Mouse (Mus musculus) MEL (cell line): Measurements from ENCODE around the gene Nfx1. TPM values are rescaled to one million over a fixed set of nuclear protein-coding genes. Genes with fewer than 3 reads are reported as not detected.

ENCODE experiments used
- DNase-seq: peaks from one replicate; pipeline ENCODE4 v3.0.0; 2011; ENCODE audit warnings: low read depth, low spot score
- H3K27ac ChIP-seq: 2 replicates; pipeline ENCODE4 v1.5.1; 2012; ENCODE audit warnings: low read depth, mild to moderate bottlenecking, control low read depth, low read length, moderate library complexity; ENCODE audit not compliant: control insufficient read depth
- H3K27me3 ChIP-seq, 2 experiments: fragments of 150-350 bp in 1 of 2; sonication (generic) in 1 of 2; 2 replicates each; pipeline ENCODE4 v1.6.1; 2012; ENCODE audit warnings: low read length in 2 of 2, mild to moderate bottlenecking in 2 of 2, improper control_type of control experiment in 1 of 2, moderate library complexity in 1 of 2; ENCODE audit not compliant: insufficient read depth in 2 of 2, control insufficient read depth in 1 of 2
- H3K36me3 ChIP-seq, 2 experiments: 2 replicates each; pipeline ENCODE4 v1.6.1; 2012 to 2014; ENCODE audit warnings: low read length in 2 of 2, improper control_type of control experiment in 1 of 2, inconsistent platforms in 1 of 2, mild to moderate bottlenecking in 1 of 2; ENCODE audit not compliant: insufficient read depth in 2 of 2, control insufficient read depth in 1 of 2
- H3K4me1 ChIP-seq, 2 experiments: fragments of 150-350 bp in 1 of 2; sonication (generic) in 1 of 2; 2 replicates each; pipeline ENCODE4 v1.6.1; 2012; ENCODE audit warnings: low read length in 2 of 2, improper control_type of control experiment in 1 of 2, mild to moderate bottlenecking in 1 of 2; ENCODE audit not compliant: insufficient read depth in 2 of 2, control insufficient read depth in 1 of 2
- H3K4me3 ChIP-seq, 2 experiments: fragments of 150-350 bp in 1 of 2; sonication (generic) in 1 of 2; 2 replicates each; pipeline ENCODE4 v1.5.1; 2012; ENCODE audit warnings: low read depth in 2 of 2, low read length in 2 of 2, mild to moderate bottlenecking in 2 of 2, moderate library complexity in 2 of 2, control low read depth in 1 of 2, improper control_type of control experiment in 1 of 2; ENCODE audit not compliant: control insufficient read depth in 1 of 2, insufficient read depth in 1 of 2
- H3K79me2 ChIP-seq: 2 replicates; pipeline ENCODE4 v1.6.1; 2012; ENCODE audit warnings: mild to moderate bottlenecking, low read length, moderate library complexity; ENCODE audit not compliant: control insufficient read depth, poor library complexity, insufficient read depth
- H3K9ac ChIP-seq: 2 replicates; pipeline ENCODE4 v1.6.1; 2012; ENCODE audit warnings: low read depth, mild to moderate bottlenecking, control low read depth, low read length, moderate library complexity; ENCODE audit not compliant: control insufficient read depth, poor library complexity, severe bottlenecking
- H3K9me3 ChIP-seq: fragments of 150-350 bp; sonication (generic); replicated peaks from 2 replicates; pipeline ENCODE4 v1.6.1; 2012; ENCODE audit warnings: mild to moderate bottlenecking, low read length, improper control_type of control experiment, moderate library complexity; ENCODE audit not compliant: insufficient read depth
- BHLHE40 ChIP-seq: IDR thresholded peaks from 2 replicates; pipeline ENCODE4 v1.6.1; 2012; ENCODE audit warnings: low read depth, mild to moderate bottlenecking, inconsistent platforms, low read length, improper control_type of control experiment, borderline replicate concordance
- CHD2 ChIP-seq: IDR thresholded peaks from 2 replicates; pipeline ENCODE4 v1.6.1; 2011; ENCODE audit warnings: low read length, improper control_type of control experiment
- CTCF ChIP-seq, 3 experiments: IDR thresholded peaks in 2 of 3; conservative IDR thresholded peaks in 1 of 3; 2 replicates each; pipeline ENCODE4 v1.5.1; 2011 to 2012; ENCODE audit warnings: low read length in 3 of 3, low read depth in 2 of 3, mild to moderate bottlenecking in 2 of 3, improper control_type of control experiment in 1 of 3, inconsistent platforms in 1 of 3, mixed read lengths in 1 of 3, moderate library complexity in 1 of 3; ENCODE audit not compliant: control insufficient read depth in 1 of 3, insufficient read depth in 1 of 3, poor library complexity in 1 of 3, severe bottlenecking in 1 of 3
- E2F4 ChIP-seq: IDR thresholded peaks from 2 replicates; pipeline ENCODE4 v1.6.1; 2011; ENCODE audit warnings: low read depth, low read length, improper control_type of control experiment, borderline replicate concordance
- ELF1 ChIP-seq: IDR thresholded peaks from 2 replicates; pipeline ENCODE4 v1.6.1; 2014; ENCODE audit warnings: low read depth, mild to moderate bottlenecking, inconsistent platforms, low read length, improper control_type of control experiment, moderate library complexity
- EP300 ChIP-seq, 2 experiments: IDR thresholded peaks; 2 replicates each; pipeline ENCODE4 v1.6.1; 2011; ENCODE audit warnings: improper control_type of control experiment in 2 of 2, low read length in 2 of 2, low read depth in 1 of 2, mild to moderate bottlenecking in 1 of 2
- GATA1 ChIP-seq: IDR thresholded peaks from 2 replicates; pipeline ENCODE4 v1.6.1; 2011; ENCODE audit warnings: low read depth, low read length, improper control_type of control experiment
- JUND ChIP-seq: IDR thresholded peaks from 2 replicates; pipeline ENCODE4 v1.6.1; 2011; ENCODE audit warnings: low read depth, mild to moderate bottlenecking, improper control_type of control experiment, low read length
- KAT2A ChIP-seq: conservative IDR thresholded peaks from 2 replicates; pipeline ENCODE4 v1.6.1; 2012; ENCODE audit warnings: low read depth, low read length, improper control_type of control experiment, inconsistent platforms
- MAFK ChIP-seq: IDR thresholded peaks from 2 replicates; pipeline ENCODE4 v1.6.1; 2011; ENCODE audit warnings: low read depth, mild to moderate bottlenecking, low read length, improper control_type of control experiment, borderline replicate concordance
- MXI1 ChIP-seq: IDR thresholded peaks from 2 replicates; pipeline ENCODE4 v1.6.1; 2011; ENCODE audit warnings: mild to moderate bottlenecking, low read depth, low read length, improper control_type of control experiment
- MYC ChIP-seq: IDR thresholded peaks from 2 replicates; pipeline ENCODE4 v1.6.1; 2011; ENCODE audit warnings: low read depth, mild to moderate bottlenecking, low read length, improper control_type of control experiment, moderate library complexity
- NELFE ChIP-seq: IDR thresholded peaks from 2 replicates; pipeline ENCODE4 v1.6.1; 2011; ENCODE audit warnings: low read depth, low read length, improper control_type of control experiment
- NRF1 ChIP-seq: IDR thresholded peaks from 2 replicates; pipeline ENCODE4 v1.6.1; 2014; ENCODE audit warnings: low read depth, mild to moderate bottlenecking, inconsistent platforms, low read length, improper control_type of control experiment, moderate library complexity; ENCODE audit not compliant: poor library complexity, insufficient read depth, severe bottlenecking
- POLR2A ChIP-seq, 2 experiments: IDR thresholded peaks; 2 replicates each; pipeline ENCODE4 v1.6.1; 2011 to 2012; ENCODE audit warnings: low read length in 2 of 2, mild to moderate bottlenecking in 2 of 2, control low read depth in 1 of 2, improper control_type of control experiment in 1 of 2, low read depth in 1 of 2, moderate library complexity in 1 of 2; ENCODE audit not compliant: control insufficient read depth in 1 of 2, insufficient read depth in 1 of 2, poor library complexity in 1 of 2
- RCOR1 ChIP-seq: IDR thresholded peaks from 2 replicates; pipeline ENCODE4 v1.6.1; 2012; ENCODE audit warnings: low read depth, mild to moderate bottlenecking, inconsistent platforms, low read length, improper control_type of control experiment
- SIN3A ChIP-seq: IDR thresholded peaks from 2 replicates; pipeline ENCODE4 v1.6.1; 2012; ENCODE audit warnings: low read length, improper control_type of control experiment, inconsistent platforms
- SMC3 ChIP-seq: IDR thresholded peaks from 2 replicates; pipeline ENCODE4 v1.6.1; 2011; ENCODE audit warnings: low read depth, low read length, improper control_type of control experiment
- TAL1 ChIP-seq: IDR thresholded peaks from 2 replicates; pipeline ENCODE4 v1.6.1; 2012; ENCODE audit warnings: mild to moderate bottlenecking, inconsistent platforms, low read length, moderate library complexity, mixed read lengths
- TCF12 ChIP-seq: IDR thresholded peaks from 2 replicates; pipeline ENCODE4 v1.6.1; 2014; ENCODE audit warnings: low read depth, mild to moderate bottlenecking, inconsistent platforms, low read length, improper control_type of control experiment, moderate library complexity
- USF1 ChIP-seq: IDR thresholded peaks from 2 replicates; pipeline ENCODE4 v1.6.1; 2014; ENCODE audit warnings: low read depth, mild to moderate bottlenecking, inconsistent platforms, low read length, improper control_type of control experiment, moderate library complexity
- USF2 ChIP-seq, 2 experiments: IDR thresholded peaks; 2 replicates each; pipeline ENCODE4 v1.6.1; 2011 to 2012; ENCODE audit warnings: improper control_type of control experiment in 2 of 2, low read length in 2 of 2, borderline replicate concordance in 1 of 2, inconsistent platforms in 1 of 2, low read depth in 1 of 2, mild to moderate bottlenecking in 1 of 2; ENCODE audit not compliant: insufficient read depth in 1 of 2
- ZKSCAN1 ChIP-seq: IDR thresholded peaks from 2 replicates; pipeline ENCODE4 v1.6.1; 2012; ENCODE audit warnings: low read depth, mild to moderate bottlenecking, inconsistent platforms, low read length, improper control_type of control experiment, moderate library complexity
- ZNF384 ChIP-seq: IDR thresholded peaks from 2 replicates; pipeline ENCODE4 v1.6.1; 2012; ENCODE audit warnings: low read depth, mild to moderate bottlenecking, inconsistent platforms, low read length, improper control_type of control experiment
- polyA plus RNA-seq, 2 experiments: library from polyadenylated mRNA; stranded (reverse) in 1 of 2; unstranded in 1 of 2; fragments of >175 nt in 1 of 2; fragments of >200 nt in 1 of 2; gene quantifications; 2 replicates each; pipeline versions ENCODE4 v1.2.1 to v1.2.4; 2012; ENCODE audit warnings: low replicate concordance in 2 of 2, low read depth in 1 of 2; ENCODE audit not compliant: insufficient read length in 2 of 2, insufficient read depth in 1 of 2, missing spikeins in 1 of 2
- total RNA-seq: library from RNA; depleted of rRNA; stranded (reverse); fragments of 300-350 nt; gene quantifications from 2 replicates; pipeline ENCODE4 v1.2.3, GENCODE M21; 2012

Nfx1 gene
- total and polyA plus RNA-seq, 3 experiments = 54.9 to 72.6 TPM; not detected in 1

- H3K9ac ChIP-seq = peak overlapping the region; percentile 75
- TF ChIP-seq KAT2A (no peak), ZKSCAN1 (no peak), BHLHE40 (no peak), NRF1 (no peak), CTCF (IDR thresholded peaks at IDR 0.05 in 2 of 3, conservative IDR thresholded peaks at IDR 0.05 in 1 of 3; ENCODE audit: control insufficient read depth in 1 of 3, insufficient read depth in 1 of 3, low read depth in 2 of 3, low read length in 3 of 3, poor library complexity in 1 of 3, severe bottlenecking in 1 of 3) (no peak), SMC3 (no peak), ZNF384 (peak; percentile 76; the same call in 1 of the 2 replicates), USF1 (no peak), MAFK (peak; percentile 86; the same call in 1 of the 2 replicates), ELF1 (no peak), E2F4 (no peak), JUND (no peak), TAL1 (peak; percentile 35; the same call in 1 of the 2 replicates), GATA1 (peak; percentile 60), CHD2 (no peak), NELFE (no peak), RCOR1 (no peak), USF2 (IDR thresholded peaks at IDR 0.05; ENCODE audit: borderline replicate concordance in 1 of 2, insufficient read depth in 1 of 2, low read depth in 1 of 2, low read length in 2 of 2) (no peak), TCF12 (peak; percentile 52; the same call in 1 of the 2 replicates), MXI1 (no peak), MYC (no peak), POLR2A (IDR thresholded peaks at IDR 0.05; ENCODE audit: control insufficient read depth in 1 of 2, insufficient read depth in 1 of 2, low read depth in 1 of 2, low read length in 2 of 2, poor library complexity in 1 of 2) (no peak), EP300 (IDR thresholded peaks at IDR 0.05; ENCODE audit: low read depth in 1 of 2, low read length in 2 of 2) (peak; percentile 58 to 77; a peak in 2 of 4 replicates), SIN3A (peak; percentile 65)
- H3K9me3 ChIP-seq = no peaks in the 10 kb centered on the region
- peaks cover 4 to 8% of the 10 kb centered on the region in 2 experiments; a peak in 3 of 4 replicates for H3K4me1 ChIP-seq
- H3K36me3 ChIP-seq = peaks cover 17 to 22% of the 10 kb centered on the region in 2 experiments
- peaks cover 30% of the 10 kb centered on the region for H3K79me2 ChIP-seq
- H3K27ac ChIP-seq = peak overlapping the region; percentile 30
- peak overlapping the region; percentile 88 to 95 for H3K4me3 ChIP-seq
- DNase-seq = peak; percentile 66
- no peaks in the 10 kb centered on the region for H3K27me3 ChIP-seq
These were observed 24.1 kb upstream of the Nfx1 start for GRCm38 (mm10) chr4:40946516-40947121.
